Mouse (Mus musculus): ENCODE results near the gene Prss16. TPM values are rescaled to one million over a fixed set of nuclear protein-coding genes. Genes with fewer than 3 reads are reported as not detected.

Prss16 gene
- polyA plus RNA-seq, 1 experiment from 2014 or later, result not detected

DNA sequence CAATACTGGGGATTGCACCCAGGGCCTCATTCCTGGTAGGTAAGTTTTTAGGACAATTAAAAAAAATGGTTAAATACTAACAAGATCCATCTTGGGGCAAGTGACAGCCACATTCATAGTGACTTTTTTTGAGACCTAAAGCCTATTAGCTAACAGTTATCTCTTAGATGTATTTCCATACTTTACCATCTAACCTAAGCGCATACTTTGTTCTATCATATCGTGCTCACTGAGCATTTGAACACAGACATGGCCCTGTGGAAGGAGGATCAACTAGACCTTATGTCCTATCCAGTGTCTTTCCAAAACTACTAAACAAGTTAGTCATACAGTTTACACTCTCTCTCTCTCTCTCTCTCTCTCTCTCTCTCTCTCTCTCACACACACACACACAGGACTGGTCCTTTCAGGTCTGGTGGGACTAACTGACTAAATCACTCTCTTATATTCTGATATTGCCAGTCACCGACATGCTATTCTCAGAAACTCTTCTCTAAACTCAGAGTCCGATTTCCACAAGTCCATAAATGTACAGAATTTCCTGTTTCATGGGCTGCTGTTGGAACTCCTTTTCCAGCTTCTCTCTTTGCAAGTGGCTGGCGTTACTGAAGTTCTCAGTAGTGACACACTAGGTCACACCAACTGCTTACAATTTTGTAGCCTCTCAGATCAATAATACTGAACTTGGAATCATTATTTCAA lies 24.4 kb upstream of the Prss16 start:
- H3K9ac ChIP-seq, result peak overlapping the region; percentile 47
- H3K4me3 ChIP-seq, result 0 out of 2 replicates have a peak overlapping the region, but pooled peaks have one; percentile 5
- ATAC-seq (ENCODE audit: low FRiP score, low read depth), result no peak
- H3K36me3 ChIP-seq, result no peaks in the 10 kb centered on the region
- peaks cover 21% of the 10 kb centered on the region for H3K4me1 ChIP-seq
- 56% methylated on average over 5 of the region's 5 CpGs for WGBS
- H3K27ac ChIP-seq, result no peak overlapping the region
- H3K4me2 ChIP-seq (replicated peaks), result peak overlapping the region; percentile 69
- no peaks in the 10 kb centered on the region for H3K9me3 ChIP-seq
- H3K27me3 ChIP-seq (replicated peaks), result no peaks in the 10 kb centered on the region

GRCm38 (mm10) chr13:22030493-22030892 lies 21.0 kb upstream of the Prss16 start:
- H3K9ac ChIP-seq, result no peak overlapping the region
- 21% methylated on average over 4 of the region's 4 CpGs for WGBS
- H3K9me3 ChIP-seq, result no peaks in the 10 kb centered on the region
- H3K4me3 ChIP-seq, result no peak overlapping the region
- H3K27me3 ChIP-seq (replicated peaks), result no peaks in the 10 kb centered on the region
- H3K36me3 ChIP-seq, result no peaks in the 10 kb centered on the region
- H3K4me1 ChIP-seq, result peaks cover 13% of the 10 kb centered on the region; the same call in 1 of the 2 replicates
- no peak for ATAC-seq (ENCODE audit: low FRiP score, low read depth)
- H3K27ac ChIP-seq, result no peak overlapping the region
- no peak overlapping the region for H3K4me2 ChIP-seq (replicated peaks)

DNA sequence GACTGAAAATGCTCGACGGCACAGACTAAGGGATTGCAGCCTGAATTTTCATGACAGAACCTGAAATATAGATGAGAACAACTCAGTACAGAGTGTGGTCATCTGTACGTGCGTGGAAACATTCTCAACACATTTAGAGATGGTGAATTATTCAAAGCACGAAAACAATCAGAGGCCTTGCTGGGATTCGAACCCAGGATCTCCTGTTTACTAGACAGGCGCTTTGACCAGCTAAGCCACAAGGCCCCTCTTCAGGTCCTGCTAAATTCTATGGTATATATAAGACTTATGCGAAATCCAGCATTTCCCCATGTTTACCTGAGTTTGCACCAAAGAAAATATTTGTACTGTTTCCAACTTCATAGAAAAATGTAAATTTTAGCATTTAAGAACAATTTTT lies 20.4 kb upstream of the Prss16 start:
- H3K9me3 ChIP-seq, result no peaks in the 10 kb centered on the region
- WGBS, result 27% methylated on average over 8 of the region's 8 CpGs

GRCm38 (mm10) chr13:22028673-22029460 lies 19.3 kb upstream of the Prss16 start:
- under 1% methylated on average over 40 of the region's 40 CpGs for WGBS

More for the DNA sequence above, 20.4 kb upstream of the Prss16 start:
- Histone ChIP-seq H3K27me3 (replicated peaks) (no peaks in the 10 kb centered on the region), H3K27ac (no peak overlapping the region), H3K4me1 (peaks cover 12% of the 10 kb centered on the region; the same call in 1 of the 2 replicates), H3K9ac (no peak overlapping the region), H3K4me2 (replicated peaks) (peak overlapping the region; percentile 59; the same call in 1 of the 2 replicates), H3K4me3 (no peak overlapping the region), H3K36me3 (no peaks in the 10 kb centered on the region)
- no peak for ATAC-seq (ENCODE audit: low FRiP score, low read depth)

GRCm38 (mm10) chr13:22026058-22027031 lies 16.8 kb upstream of the Prss16 start:
- WGBS, result 1% methylated on average over 35 of the region's 35 CpGs
- no peaks in the 10 kb centered on the region for H3K27me3 ChIP-seq (replicated peaks)
- no peaks in the 10 kb centered on the region for H3K9me3 ChIP-seq
- no peaks in the 10 kb centered on the region for H3K4me1 ChIP-seq
- H3K4me3 ChIP-seq, result peak overlapping the region; percentile 37
- ATAC-seq (ENCODE audit: low FRiP score, low read depth), result no peak
- no peaks in the 10 kb centered on the region for H3K36me3 ChIP-seq
- peak overlapping the region; percentile 61 for H3K4me2 ChIP-seq (replicated peaks)
- H3K27ac ChIP-seq, result no peak overlapping the region
- peak overlapping the region; percentile 30; the same call in 1 of the 2 replicates for H3K9ac ChIP-seq

More at GRCm38 (mm10) chr13:22028673-22029460, 19.3 kb upstream of the Prss16 start:
- no peaks in the 10 kb centered on the region for H3K36me3 ChIP-seq
- H3K4me3 ChIP-seq, result peak overlapping the region; percentile 42
- peaks cover 2% of the 10 kb centered on the region; the same call in 1 of the 2 replicates for H3K4me1 ChIP-seq
- no peaks in the 10 kb centered on the region for H3K27me3 ChIP-seq (replicated peaks)
- peak overlapping the region; percentile 56 for H3K9ac ChIP-seq
- ATAC-seq (ENCODE audit: low FRiP score, low read depth), result peak; percentile 84
- H3K4me2 ChIP-seq (replicated peaks), result peak overlapping the region; percentile 59
- H3K27ac ChIP-seq, result 0 out of 2 replicates have a peak overlapping the region, but pooled peaks have one; percentile 37
- H3K9me3 ChIP-seq, result no peaks in the 10 kb centered on the region

DNA sequence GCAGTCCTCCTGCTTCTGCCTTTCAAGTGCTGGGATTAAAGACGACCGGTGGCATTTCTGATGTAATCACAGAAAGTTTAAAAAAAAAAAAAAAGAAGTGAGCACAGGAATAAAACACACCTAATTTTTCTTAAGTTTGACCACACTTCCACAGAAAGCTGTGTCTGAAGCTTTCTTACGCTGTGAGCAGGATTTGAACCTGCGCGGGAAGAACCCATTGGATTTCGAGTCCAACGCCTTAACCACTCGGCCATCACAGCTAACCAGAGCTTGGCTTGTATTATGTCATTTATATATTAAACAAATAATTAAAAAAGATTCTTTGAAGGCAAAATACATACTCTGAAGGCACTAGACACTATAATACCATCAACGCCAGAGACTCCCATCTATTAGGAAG lies 12.7 kb upstream of the Prss16 start:
- under 1% methylated on average over 9 of the region's 9 CpGs for WGBS
- peak; percentile 70 for ATAC-seq (ENCODE audit: low FRiP score, low read depth)
- Histone ChIP-seq H3K9ac (no peak overlapping the region), H3K27me3 (replicated peaks) (peaks cover 24% of the 10 kb centered on the region), H3K4me2 (replicated peaks) (peak overlapping the region; percentile 67), H3K27ac (no peak overlapping the region), H3K36me3 (no peaks in the 10 kb centered on the region), H3K4me1 (no peaks in the 10 kb centered on the region; the same call in 1 of the 2 replicates), H3K4me3 (peak overlapping the region; percentile 42), H3K9me3 (no peaks in the 10 kb centered on the region)

DNA sequence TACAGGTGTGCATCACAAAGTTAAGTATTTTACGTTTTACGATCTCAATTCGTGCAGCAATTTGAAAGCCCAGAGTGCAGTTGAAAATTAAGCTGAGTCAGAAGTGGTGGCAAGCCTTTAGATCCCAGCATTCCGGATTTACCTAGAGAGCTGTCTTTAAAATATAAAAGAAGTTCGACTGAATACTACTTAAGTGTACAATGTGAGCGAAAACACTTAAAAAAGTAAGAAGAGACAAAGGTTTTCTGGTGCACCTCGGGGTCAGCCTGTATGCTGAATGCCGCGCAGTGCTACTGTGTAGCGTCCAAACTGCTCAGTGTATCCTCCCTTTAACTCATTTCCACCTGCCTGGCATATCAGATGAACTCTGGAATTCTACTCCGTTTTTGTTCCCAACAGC lies 12.0 kb upstream of the Prss16 start:
- Histone ChIP-seq H3K36me3 (no peaks in the 10 kb centered on the region), H3K9ac (peak overlapping the region; percentile 5; the same call in 1 of the 2 replicates), H3K4me2 (replicated peaks) (peak overlapping the region; percentile 67), H3K4me1 (no peaks in the 10 kb centered on the region; the same call in 1 of the 2 replicates), H3K27me3 (replicated peaks) (peaks cover 25% of the 10 kb centered on the region), H3K4me3 (peak overlapping the region; percentile 42), H3K27ac (no peak overlapping the region), H3K9me3 (no peaks in the 10 kb centered on the region)
- WGBS, result under 1% methylated on average over 11 of the region's 11 CpGs
- no peak for ATAC-seq (ENCODE audit: low FRiP score, low read depth)

- Histone ChIP-seq H3K4me1 (no peaks in the 10 kb centered on the region; the same call in 1 of the 2 replicates), H3K27ac (no peak overlapping the region), H3K4me2 (replicated peaks) (peak overlapping the region; percentile 67), H3K9me3 (no peaks in the 10 kb centered on the region), H3K9ac (no peak overlapping the region), H3K4me3 (peak overlapping the region; percentile 42), H3K36me3 (no peaks in the 10 kb centered on the region), H3K27me3 (replicated peaks) (peaks cover 30% of the 10 kb centered on the region)
- peak; percentile 59; the same call in 1 of the 2 replicates for ATAC-seq (ENCODE audit: low FRiP score, low read depth)
- under 1% methylated on average over 8 of the region's 8 CpGs for WGBS
These were observed 11.4 kb upstream of the Prss16 start for GRCm38 (mm10) chr13:22020901-22021339.

DNA sequence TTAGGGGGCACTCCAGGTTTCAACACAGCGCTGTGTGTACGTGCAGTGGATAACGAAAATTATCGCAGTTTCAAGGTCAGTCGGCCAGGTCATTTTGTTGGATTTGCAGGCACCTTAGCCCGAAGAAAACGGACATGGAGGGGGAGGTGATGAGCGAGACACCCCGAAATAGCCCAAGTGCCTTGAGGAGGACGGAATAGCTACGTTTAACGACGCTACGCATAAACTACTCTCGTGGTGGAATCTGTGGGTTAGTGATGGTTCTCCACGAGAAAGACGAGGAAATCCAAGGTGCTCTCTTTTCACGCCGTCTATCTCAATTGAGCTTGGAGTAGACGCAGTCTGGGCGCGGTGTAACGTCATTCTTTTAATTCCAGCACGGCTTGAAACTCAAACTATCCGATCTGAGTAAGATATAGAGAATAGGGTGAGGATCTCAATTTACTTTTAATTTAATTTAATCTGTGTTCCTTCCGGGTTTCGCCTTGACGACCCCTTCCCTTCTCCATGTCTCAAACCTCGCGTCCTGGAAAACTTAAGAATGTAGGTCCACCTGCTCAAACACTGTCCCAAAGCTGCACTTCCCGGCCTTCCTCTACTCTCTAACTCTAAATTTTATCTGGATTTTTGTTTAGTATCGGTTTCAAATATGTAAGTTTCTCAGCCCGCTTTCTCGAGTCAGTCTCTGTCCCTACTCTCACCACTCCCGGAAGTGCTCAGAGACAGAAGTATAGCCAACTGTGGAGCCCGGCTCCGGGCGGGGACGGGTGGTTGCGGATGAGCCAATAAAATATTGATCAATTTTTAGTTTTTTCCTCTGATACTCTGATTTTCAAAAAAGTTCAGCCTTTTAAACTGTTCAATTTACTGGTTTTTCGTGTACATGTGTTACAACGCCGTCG lies 10.6 kb upstream of the Prss16 start:
- Histone ChIP-seq H3K27me3 (replicated peaks) (peaks cover 36% of the 10 kb centered on the region), H3K9ac (0 out of 2 replicates have a peak overlapping the region, but pooled peaks have one; percentile 35)

DNA sequence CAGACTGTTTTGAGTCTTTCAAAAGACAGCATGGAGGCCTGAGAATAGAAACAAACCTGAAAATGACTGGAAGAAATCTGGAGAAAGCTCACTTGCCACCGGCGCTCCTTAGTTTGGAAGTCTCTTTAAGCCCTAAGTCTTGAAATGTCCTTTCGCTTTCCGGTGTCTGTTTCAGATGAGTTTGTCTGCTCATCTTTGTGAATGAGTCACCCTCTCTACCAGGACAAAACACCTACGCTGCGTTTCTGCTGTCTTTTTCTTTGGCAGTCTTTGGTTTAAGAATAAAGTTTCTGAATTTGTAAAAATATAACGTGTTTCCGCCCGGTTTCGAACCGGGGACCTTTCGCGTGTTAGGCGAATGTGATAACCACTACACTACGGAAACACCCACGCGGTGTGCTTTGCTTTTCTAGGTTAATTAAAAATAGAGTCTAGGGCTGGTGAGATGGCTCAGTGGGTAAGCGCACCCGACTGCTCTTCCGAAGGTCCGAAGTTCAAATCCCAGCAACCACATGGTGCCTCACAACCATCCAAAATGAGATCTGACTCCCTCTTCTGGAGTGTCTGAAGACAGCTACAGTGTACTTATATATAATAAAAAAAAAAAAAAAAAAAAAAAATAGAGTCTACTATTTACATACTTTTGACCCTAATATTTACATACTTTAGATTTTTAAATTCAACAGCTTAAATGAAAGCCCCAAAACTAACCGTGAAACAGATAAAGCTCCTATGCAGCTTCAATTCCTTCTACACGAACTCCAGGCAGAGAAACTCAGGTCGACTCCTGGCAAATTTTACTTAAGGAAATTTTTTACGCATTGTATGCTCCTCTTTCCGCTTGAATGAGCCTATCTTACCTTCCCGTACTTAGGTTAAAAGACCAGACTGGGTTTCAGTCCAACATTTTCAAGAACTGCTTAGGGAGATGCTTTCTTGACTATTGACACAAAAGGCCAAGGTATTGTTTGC lies 6.2 kb upstream of the Prss16 start:
- H3K9me3 ChIP-seq, result no peaks in the 10 kb centered on the region
- 17% methylated on average over 27 of the region's 27 CpGs for WGBS
- no peaks in the 10 kb centered on the region for H3K36me3 ChIP-seq
- no peak overlapping the region for H3K4me3 ChIP-seq
- H3K27me3 ChIP-seq (replicated peaks), result peaks cover 69% of the 10 kb centered on the region
- H3K4me2 ChIP-seq (replicated peaks), result no peak overlapping the region
- ATAC-seq (ENCODE audit: low FRiP score, low read depth), result peak; percentile 53; the same call in 1 of the 2 replicates
- no peak overlapping the region for H3K9ac ChIP-seq
- no peak overlapping the region for H3K27ac ChIP-seq
- H3K4me1 ChIP-seq, result no peaks in the 10 kb centered on the region; the same call in 1 of the 2 replicates

More for the DNA sequence above, 10.6 kb upstream of the Prss16 start:
- peak overlapping the region; percentile 40 for H3K4me3 ChIP-seq
- ATAC-seq (ENCODE audit: low FRiP score, low read depth), result no peak
- no peaks in the 10 kb centered on the region for H3K9me3 ChIP-seq
- no peaks in the 10 kb centered on the region for H3K36me3 ChIP-seq
- H3K4me1 ChIP-seq, result no peaks in the 10 kb centered on the region; the same call in 1 of the 2 replicates
- H3K4me2 ChIP-seq (replicated peaks), result peak overlapping the region; percentile 67
- H3K27ac ChIP-seq, result no peak overlapping the region
- WGBS, result under 1% methylated on average over 44 of the region's 44 CpGs
